Mouse (Mus musculus) midbrain, embryonic 12.5 days (tissue): ENCODE data around the gene Cd164l2. TPM values are rescaled to one million over a fixed set of nuclear protein-coding genes. Genes with fewer than 3 reads are reported as not detected.

Source experiments
- ATAC-seq: fragments of 200-750 bp; cut with Nextera tagmentation; 2 replicates; pipeline ENCODE4 v1.8.0; 2017; ENCODE audit warnings: low read depth, moderate TSS enrichment, moderate library complexity; ENCODE audit not compliant: low FRiP score
- H3K27ac ChIP-seq: fragments of 300-500 bp; sonication (generic); replicated peaks from 2 replicates; pipeline ENCODE4 v1.5.1; 2016; ENCODE audit warnings: mild to moderate bottlenecking
- H3K27me3 ChIP-seq: fragments of 300-500 bp; sonication (generic); 2 replicates; pipeline ENCODE4 v1.6.1; 2016; ENCODE audit warnings: mild to moderate bottlenecking
- H3K36me3 ChIP-seq: fragments of 300-500 bp; sonication (generic); 2 replicates; pipeline ENCODE4 v1.6.1; 2016
- H3K4me1 ChIP-seq: fragments of 300-500 bp; sonication (generic); 2 replicates; pipeline ENCODE4 v1.6.1; 2016
- H3K4me2 ChIP-seq: fragments of 300-500 bp; sonication (generic); replicated peaks from 2 replicates; pipeline ENCODE4 v1.6.1; 2016; ENCODE audit warnings: mild to moderate bottlenecking, moderate library complexity
- H3K4me3 ChIP-seq: fragments of 300-500 bp; sonication (generic); 2 replicates; pipeline ENCODE4 v1.5.1; 2016; ENCODE audit warnings: mild to moderate bottlenecking
- H3K9ac ChIP-seq: fragments of 300-500 bp; sonication (generic); replicated peaks from 2 replicates; pipeline ENCODE4 v1.6.1; 2016; ENCODE audit warnings: mild to moderate bottlenecking, moderate library complexity
- H3K9me3 ChIP-seq: fragments of 300-500 bp; sonication (generic); 2 replicates; pipeline ENCODE4 v1.6.1; 2016; ENCODE audit warnings: mild to moderate bottlenecking
- WGBS: fragments of 180-500 bp; shearing (Covaris S2); methylation state at CpG from one replicate; pipeline ENCODE4 v1.1.7; 2016; 5-methylcytosine and 5-hydroxymethylcytosine counted together
- polyA plus RNA-seq: library from polyadenylated mRNA; unstranded; fragments of >200 nt; fragmentation: Nextera tagmentation; extraction: Ambion mirVana; gene quantifications from 2 replicates; pipeline ENCODE4 v1.2.1, GENCODE M21; 2016

Gene Cd164l2
- polyA plus RNA-seq, 1 experiment from 2014 or later = 0.47 TPM

DNA sequence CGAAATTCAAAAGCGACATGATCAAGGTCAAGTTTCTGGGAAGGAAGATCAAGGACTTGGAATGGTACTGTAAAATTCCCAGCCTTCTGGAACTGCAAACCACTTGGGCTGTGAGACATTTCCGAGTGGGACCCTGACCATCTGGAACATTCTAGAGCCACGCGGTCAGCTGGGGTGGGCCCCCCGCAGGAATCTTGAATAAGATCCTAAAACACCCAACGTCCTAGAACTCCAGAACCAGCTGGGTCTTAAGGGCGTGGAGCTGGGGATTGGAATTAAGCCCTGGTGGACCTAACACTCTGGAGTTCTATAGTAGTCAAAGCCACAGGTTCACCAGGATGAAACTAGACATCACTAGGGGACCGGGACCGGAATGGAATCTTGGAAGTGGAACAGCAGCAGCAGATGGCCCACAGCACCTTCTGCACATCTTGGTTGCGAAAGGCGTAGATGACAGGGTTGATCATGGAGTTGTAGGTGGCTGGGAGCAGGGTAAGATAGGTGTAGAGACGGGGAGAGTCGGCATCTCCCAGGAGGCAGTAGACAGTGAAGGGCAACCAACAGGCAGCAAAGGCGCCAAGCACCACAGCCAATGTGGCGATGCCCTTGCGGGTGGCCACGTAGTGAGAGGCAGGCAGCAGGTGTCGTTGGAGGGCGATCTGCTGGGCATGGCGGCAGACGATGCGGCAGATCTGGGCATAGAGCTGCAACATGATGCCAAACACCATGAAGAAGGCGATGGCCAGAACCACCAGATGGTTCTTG is 1.7 kb upstream of the Cd164l2 start:
- Histone ChIP-seq H3K4me3 (no peak overlapping the region), H3K9ac (no peak overlapping the region), H3K27me3 (peaks cover 51% of the 10 kb centered on the region), H3K4me1 (peaks cover 23% of the 10 kb centered on the region), H3K36me3 (no peaks in the 10 kb centered on the region), H3K4me2 (no peak overlapping the region), H3K27ac (no peak overlapping the region), H3K9me3 (no peaks in the 10 kb centered on the region)
- ATAC-seq = no peak
- WGBS = 91% methylated on average over 24 of the region's 24 CpGs

DNA sequence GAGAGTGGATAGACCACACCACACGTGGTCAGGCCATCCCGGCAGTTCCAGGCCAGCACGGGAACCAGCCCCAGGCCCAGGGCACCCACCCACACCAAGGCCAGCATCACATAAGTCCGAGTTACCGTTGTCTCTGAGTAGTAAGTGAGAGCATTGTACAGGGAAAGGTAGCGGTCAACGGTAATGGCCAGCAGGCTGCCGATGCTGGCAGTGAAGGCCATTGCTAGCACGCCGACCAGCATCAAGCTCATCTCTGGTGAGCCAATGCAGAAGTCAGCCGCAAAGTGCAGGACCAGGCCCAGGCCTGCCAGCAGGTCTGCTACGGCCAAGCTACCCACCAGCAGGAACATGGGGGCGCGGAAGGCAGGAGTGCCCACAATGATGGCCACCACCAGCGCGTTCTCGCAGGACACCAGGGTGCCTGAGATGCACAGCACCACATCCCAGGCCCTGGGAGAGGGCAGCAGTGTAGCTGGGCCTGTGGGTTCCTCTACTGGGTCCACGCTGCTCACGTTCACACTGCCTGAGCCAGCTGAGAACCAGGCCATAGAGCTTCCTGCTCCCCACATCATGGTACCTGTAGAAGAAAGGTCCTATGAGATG is 1.0 kb upstream of the Cd164l2 start:
- no peak overlapping the region for H3K4me3 ChIP-seq
- H3K27ac ChIP-seq = no peak overlapping the region
- no peak for ATAC-seq
- H3K36me3 ChIP-seq = no peaks in the 10 kb centered on the region
- no peak overlapping the region for H3K4me2 ChIP-seq
- H3K27me3 ChIP-seq = peaks cover 55% of the 10 kb centered on the region
- peaks cover 23% of the 10 kb centered on the region for H3K4me1 ChIP-seq
- WGBS = 90% methylated on average over 19 of the region's 19 CpGs
- no peaks in the 10 kb centered on the region for H3K9me3 ChIP-seq
- H3K9ac ChIP-seq = no peak overlapping the region

DNA sequence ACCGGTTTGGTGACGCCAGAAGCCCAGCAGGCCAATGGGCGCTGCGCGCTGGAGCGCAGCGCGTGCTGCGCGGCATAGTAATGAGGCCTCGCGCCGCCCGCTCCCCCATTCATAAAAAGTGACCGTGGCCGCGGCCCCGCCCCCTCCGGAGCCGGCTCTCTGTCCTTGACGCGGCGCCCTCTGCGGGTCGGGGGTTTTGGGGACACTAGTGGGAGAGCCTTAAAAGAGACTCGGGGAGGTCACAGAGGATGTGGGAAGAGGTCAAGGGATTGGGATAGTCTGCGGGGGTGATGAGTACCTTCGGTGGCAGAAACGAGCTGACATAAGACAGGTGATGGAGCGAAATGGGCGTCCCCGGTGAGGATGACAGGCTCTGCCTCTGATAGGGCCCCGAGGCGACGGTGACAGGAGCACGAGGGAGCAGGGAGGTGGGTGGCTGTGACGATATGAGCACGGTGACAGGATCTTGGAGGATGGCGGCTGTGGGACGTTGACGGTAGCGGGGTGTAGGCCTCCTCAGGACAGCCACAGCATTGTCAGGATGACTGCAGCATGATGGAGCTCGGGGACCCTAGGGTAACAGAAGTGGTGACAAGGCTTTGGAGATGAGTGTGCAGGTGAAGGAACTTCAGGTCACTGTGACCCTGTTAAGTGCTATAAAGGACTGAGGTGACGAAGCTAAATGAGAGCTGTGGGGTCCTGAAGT is 784 bp downstream of the Cd164l2 start:
- Histone ChIP-seq H3K36me3 (no peaks in the 10 kb centered on the region), H3K4me3 (peak overlapping the region; percentile 70), H3K9me3 (no peaks in the 10 kb centered on the region), H3K4me1 (peaks cover 23% of the 10 kb centered on the region), H3K27me3 (peaks cover 59% of the 10 kb centered on the region), H3K27ac (no peak overlapping the region), H3K9ac (peak overlapping the region; percentile 62), H3K4me2 (peak overlapping the region; percentile 95)
- ATAC-seq = peak; percentile 82
- WGBS = 1% methylated on average over 44 of the region's 44 CpGs

DNA sequence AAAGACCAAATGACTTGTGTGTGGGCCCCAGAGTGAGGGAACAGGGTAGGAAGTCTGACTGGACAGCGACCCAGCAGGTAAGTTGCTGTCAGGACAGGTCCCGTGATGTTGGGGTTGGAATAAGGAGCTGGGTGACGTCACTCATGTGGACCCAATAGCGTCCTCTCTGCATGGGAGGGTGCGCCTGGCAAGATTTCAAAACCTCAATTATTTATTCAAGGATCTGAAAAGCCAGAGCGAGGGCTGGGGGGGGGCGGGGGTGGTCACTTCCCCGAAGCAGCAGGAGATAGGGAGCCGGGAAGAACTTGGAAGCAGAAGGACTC is 1.3 kb downstream of the Cd164l2 start:
- no peak overlapping the region for H3K27ac ChIP-seq
- H3K9me3 ChIP-seq = no peaks in the 10 kb centered on the region
- peak overlapping the region; percentile 95 for H3K4me2 ChIP-seq
- peak overlapping the region; percentile 70; the same call in 1 of the 2 replicates for H3K4me3 ChIP-seq
- ATAC-seq = no peak
- no peak overlapping the region; the same call in 1 of the 2 replicates for H3K9ac ChIP-seq
- peaks cover 26% of the 10 kb centered on the region for H3K4me1 ChIP-seq
- no peaks in the 10 kb centered on the region for H3K36me3 ChIP-seq
- 2% methylated on average over 9 of the region's 9 CpGs for whole genome bisulfite sequencing
- H3K27me3 ChIP-seq = peaks cover 64% of the 10 kb centered on the region

DNA sequence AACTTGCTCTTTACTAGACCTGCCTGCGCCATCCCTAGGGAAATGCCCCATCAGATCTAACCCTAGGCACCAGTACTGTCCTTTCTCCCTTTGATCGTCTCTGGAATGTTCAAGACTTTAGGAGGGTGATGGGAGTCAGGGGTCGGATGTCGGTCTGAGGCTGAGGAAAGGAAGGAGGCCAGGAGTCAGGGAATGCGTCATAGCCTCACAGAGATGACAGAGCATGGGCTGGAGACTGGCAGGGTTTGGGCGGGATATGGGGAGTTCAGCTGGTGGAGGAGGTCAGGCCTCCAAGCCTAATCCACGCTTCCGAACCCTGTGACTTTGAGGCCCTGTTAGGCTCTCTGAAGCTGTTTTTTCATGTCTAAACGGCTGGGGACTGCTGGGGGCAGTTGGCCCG is 1.7 kb downstream of the Cd164l2 start:
- no peak for ATAC-seq
- WGBS = 9% methylated on average over 10 of the region's 10 CpGs
- Histone ChIP-seq H3K27me3 (peaks cover 69% of the 10 kb centered on the region), H3K27ac (no peak overlapping the region), H3K36me3 (no peaks in the 10 kb centered on the region), H3K4me1 (peaks cover 26% of the 10 kb centered on the region), H3K4me2 (peak overlapping the region; percentile 95), H3K9ac (no peak overlapping the region; the same call in 1 of the 2 replicates), H3K9me3 (no peaks in the 10 kb centered on the region), H3K4me3 (peak overlapping the region; percentile 70; the same call in 1 of the 2 replicates)

DNA sequence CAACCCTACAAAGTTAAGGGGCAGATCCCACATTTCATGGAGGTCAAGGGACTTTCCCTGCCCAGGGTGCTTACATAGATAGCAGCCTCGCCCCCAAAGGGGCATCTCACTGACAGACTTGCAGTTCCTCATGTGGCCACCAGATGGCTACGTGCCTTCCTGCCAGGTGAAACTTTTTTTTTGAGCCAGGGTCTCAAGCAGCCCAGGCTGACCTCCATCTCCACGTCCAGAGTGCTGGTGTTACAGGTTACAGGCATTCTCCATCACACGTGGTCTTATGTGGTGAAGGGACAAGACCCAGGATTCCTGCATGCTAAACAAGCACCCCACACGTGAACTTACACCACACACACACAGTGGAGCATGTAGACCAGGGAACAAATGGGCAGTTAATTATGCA is 5.7 kb downstream of the Cd164l2 start:
- peaks cover 78% of the 10 kb centered on the region for H3K27me3 ChIP-seq
- no peak for ATAC-seq
- H3K27ac ChIP-seq = no peak overlapping the region
- no peak overlapping the region for H3K9ac ChIP-seq
- no peaks in the 10 kb centered on the region for H3K9me3 ChIP-seq
- no peak overlapping the region for H3K4me3 ChIP-seq
- no peak overlapping the region for H3K4me2 ChIP-seq
- peaks cover 22% of the 10 kb centered on the region for H3K4me1 ChIP-seq
- under 1% methylated on average over 5 of the region's 5 CpGs for WGBS
- no peaks in the 10 kb centered on the region for H3K36me3 ChIP-seq

DNA sequence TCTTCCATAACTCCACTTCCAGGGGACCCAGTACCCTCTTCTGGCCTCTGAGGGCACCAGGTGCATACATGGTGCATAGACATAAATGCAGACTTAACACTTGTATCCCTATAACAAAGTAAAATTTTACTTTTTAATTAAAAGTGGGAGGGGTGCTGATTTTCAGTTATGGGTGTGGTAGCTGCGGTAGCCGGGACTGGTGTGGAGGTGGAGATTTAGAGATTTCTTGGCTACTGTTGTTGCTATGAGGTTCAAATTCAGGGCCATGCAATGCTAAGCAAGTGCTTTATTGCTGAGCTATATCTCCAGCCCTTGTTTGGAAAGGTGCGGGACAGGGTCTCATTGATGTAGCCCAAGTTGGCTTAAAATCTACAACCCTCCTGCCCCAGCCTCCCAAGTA is 6.8 kb downstream of the Cd164l2 start:
- no peak overlapping the region for H3K9ac ChIP-seq
- 97% methylated on average over 3 of the region's 3 CpGs for WGBS

DNA sequence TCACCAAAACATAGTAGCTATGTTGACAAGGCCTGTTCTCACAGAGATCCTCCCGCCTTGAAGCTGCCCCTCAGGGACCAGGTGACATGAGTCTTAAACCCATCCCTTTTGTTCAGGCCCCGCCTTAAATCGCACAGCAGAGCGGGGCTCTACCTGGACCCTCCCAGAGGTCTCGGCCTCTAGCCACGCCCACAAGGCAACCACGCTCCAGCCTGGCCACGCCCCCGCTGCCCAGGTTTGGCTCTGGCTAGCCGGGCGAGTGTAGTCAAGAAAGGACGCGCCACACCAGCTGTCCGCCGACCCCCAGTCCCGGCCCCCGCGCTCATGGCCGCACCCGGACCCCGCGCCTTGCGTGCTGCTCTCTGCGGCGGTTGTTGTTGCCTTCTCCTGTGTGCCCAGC is 8.7 kb downstream of the Cd164l2 start:
- Histone ChIP-seq H3K9me3 (no peaks in the 10 kb centered on the region), H3K4me2 (peak overlapping the region; percentile 48), H3K27ac (no peak overlapping the region), H3K36me3 (no peaks in the 10 kb centered on the region), H3K4me1 (peaks cover 13% of the 10 kb centered on the region), H3K9ac (no peak overlapping the region; the same call in 1 of the 2 replicates), H3K27me3 (peaks cover 56% of the 10 kb centered on the region), H3K4me3 (peak overlapping the region; percentile 31)
- ATAC-seq = no peak
- 2% methylated on average over 25 of the region's 25 CpGs for WGBS

More for the DNA sequence above, 6.8 kb downstream of the Cd164l2 start:
- H3K27me3 ChIP-seq = peaks cover 72% of the 10 kb centered on the region
- H3K9me3 ChIP-seq = no peaks in the 10 kb centered on the region
- H3K4me2 ChIP-seq = no peak overlapping the region
- no peak overlapping the region for H3K27ac ChIP-seq
- no peak overlapping the region for H3K4me3 ChIP-seq
- peaks cover 15% of the 10 kb centered on the region for H3K4me1 ChIP-seq
- H3K36me3 ChIP-seq = no peaks in the 10 kb centered on the region
- ATAC-seq = no peak

DNA sequence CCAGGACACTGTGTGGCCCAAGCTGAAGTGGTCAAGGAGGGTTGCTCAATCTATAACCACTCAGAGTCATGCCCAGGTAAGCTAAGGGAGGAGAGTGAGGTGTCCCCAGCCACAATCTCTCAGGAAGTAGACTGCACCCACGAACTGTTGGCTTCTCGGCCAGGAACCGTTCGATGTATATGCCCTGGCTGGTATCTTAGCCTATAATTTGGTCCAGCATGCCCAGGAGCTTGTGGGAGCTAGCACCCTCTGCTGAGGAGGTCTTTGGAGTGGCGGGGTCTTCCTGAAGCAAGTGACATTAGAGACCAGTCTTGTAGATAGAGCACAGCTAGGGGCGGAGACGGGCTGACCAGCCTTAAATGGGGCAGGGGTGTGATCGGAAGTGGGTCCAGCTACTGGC is 9.8 kb downstream of the Cd164l2 start:
- Histone ChIP-seq H3K4me3 (no peak overlapping the region), H3K4me2 (no peak overlapping the region), H3K9ac (no peak overlapping the region), H3K9me3 (no peaks in the 10 kb centered on the region), H3K27me3 (peaks cover 50% of the 10 kb centered on the region), H3K4me1 (peaks cover 13% of the 10 kb centered on the region), H3K36me3 (no peaks in the 10 kb centered on the region), H3K27ac (no peak overlapping the region)
- whole genome bisulfite sequencing = 79% methylated on average over 8 of the region's 8 CpGs
- ATAC-seq = no peak

DNA sequence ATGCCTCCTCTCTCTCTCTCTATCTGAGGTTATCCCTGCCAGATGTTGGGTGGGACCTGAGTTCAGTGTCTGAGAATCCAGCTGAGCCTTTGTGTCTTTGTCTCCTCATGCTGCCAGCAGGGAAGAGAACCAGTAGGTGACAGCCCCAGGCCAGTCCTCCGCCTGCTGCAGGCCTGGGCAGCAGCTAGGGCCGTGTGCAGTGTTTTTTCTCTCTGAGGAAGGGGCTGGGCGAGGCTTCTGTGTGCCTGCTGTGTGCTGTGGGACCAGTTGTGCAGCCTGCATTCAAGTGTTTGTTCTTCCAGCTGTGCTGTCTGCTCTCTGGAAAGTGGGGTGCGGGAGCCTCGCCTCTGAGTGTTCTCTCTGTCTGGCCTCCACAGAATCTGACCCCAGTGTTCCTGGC is 11.9 kb downstream of the Cd164l2 start:
- Histone ChIP-seq H3K9me3 (no peaks in the 10 kb centered on the region), H3K4me3 (no peak overlapping the region), H3K27me3 (peaks cover 39% of the 10 kb centered on the region), H3K27ac (no peak overlapping the region), H3K4me1 (peaks cover 11% of the 10 kb centered on the region), H3K36me3 (no peaks in the 10 kb centered on the region), H3K4me2 (no peak overlapping the region), H3K9ac (no peak overlapping the region)
- no peak for ATAC-seq
- 40% methylated on average over 5 of the region's 5 CpGs for WGBS

DNA sequence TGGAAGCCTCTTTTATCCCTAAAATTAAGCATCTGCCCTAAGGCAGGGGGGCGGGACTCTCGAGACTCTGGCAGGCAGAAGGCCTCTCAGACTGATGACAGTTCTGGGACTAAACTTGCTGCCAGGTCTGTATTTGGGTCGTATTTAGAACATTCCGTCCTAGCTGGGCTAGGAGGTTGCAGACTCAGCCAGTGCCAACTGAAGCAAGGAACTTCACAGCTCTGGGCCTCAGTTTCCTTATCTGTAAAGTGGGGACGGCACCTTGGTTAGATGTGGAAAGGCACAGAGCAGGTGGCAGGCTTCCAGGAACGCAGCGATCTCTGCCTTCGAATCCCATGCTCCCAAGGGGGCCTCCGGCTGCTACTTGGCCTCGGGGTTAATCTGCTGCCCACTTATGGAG is 14.1 kb downstream of the Cd164l2 start:
- no peak overlapping the region for H3K4me2 ChIP-seq
- 78% methylated on average over 10 of the region's 10 CpGs for WGBS
- no peaks in the 10 kb centered on the region for H3K9me3 ChIP-seq
- no peak for ATAC-seq
- no peak overlapping the region for H3K4me3 ChIP-seq
- no peak overlapping the region for H3K9ac ChIP-seq
- peaks cover 5% of the 10 kb centered on the region; the same call in 1 of the 2 replicates for H3K4me1 ChIP-seq
- H3K27me3 ChIP-seq = peaks cover 21% of the 10 kb centered on the region
- H3K27ac ChIP-seq = no peak overlapping the region
- no peaks in the 10 kb centered on the region for H3K36me3 ChIP-seq

DNA sequence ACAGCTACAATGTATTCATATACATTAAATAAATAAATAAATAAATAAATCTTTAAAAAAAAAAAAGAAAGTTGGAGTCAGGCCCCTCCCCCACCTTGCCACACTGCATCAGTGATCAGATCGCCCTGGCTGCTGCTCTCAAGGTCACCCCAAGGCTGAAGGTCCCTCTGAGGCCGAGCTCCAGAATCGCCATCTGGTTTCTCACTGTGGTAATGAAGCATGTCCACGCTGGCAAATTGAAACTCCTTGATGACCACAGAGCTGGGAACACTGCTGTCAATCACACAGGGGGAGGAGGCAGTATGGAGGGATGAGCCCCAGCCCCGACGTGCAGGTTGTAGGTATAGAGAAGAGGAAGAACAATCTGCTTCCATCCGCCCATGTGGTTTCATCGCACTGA is 15.7 kb downstream of the Cd164l2 start:
- no peak overlapping the region for H3K9ac ChIP-seq
- WGBS = 67% methylated on average over 8 of the region's 8 CpGs
- H3K36me3 ChIP-seq = no peaks in the 10 kb centered on the region
- H3K4me1 ChIP-seq = 0 out of 2 replicates have a peak, but pooled peaks cover 3% of the 10 kb centered on the region
- no peak for ATAC-seq
- no peak overlapping the region for H3K27ac ChIP-seq
- no peak overlapping the region for H3K4me2 ChIP-seq
- H3K9me3 ChIP-seq = no peaks in the 10 kb centered on the region
- no peak overlapping the region for H3K4me3 ChIP-seq
- peaks cover 5% of the 10 kb centered on the region; the same call in 1 of the 2 replicates for H3K27me3 ChIP-seq
